Mouse (Mus musculus): ENCODE results near the gene Rbm17. TPM values are rescaled to one million over a fixed set of nuclear protein-coding genes. Genes with fewer than 3 reads are reported as not detected.
"Not testable (repeated sequence)": the region's sequence is repeated elsewhere in the genome, so short reads cannot be mapped to it uniquely, and the experiment has no call there.

The Rbm17 gene
- total and polyA plus RNA-seq, 3 experiments = 199 to 405 (median 239) TPM

DNA sequence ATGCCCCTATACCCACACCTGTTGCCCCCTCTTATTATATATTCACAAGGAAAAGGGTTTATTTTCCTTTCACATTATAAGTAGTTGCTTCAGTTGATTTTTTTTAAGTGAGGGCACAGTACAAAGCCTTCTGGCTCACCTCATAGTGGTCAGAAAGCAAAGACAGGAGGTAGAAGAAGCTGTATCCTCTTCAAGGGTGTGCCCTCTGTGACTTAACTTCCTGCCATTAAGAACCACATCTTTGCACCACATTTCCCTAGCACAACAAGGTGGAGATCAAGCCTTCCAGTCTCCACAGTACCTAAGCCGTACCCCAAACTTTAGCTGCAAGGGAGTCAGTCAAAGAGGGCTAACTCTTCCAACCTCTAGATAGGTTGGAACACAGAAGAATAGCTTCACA lies 61.8 kb downstream of the Rbm17 start:
- peaks cover 0 to 28% of the 10 kb centered on the region in 2 experiments; a peak in 3 of 4 replicates for H3K4me1 ChIP-seq (ENCODE audit: control insufficient read depth in 1 of 2, insufficient read depth in 2 of 2)
- DNase-seq (ENCODE audit: extremely low read depth) = no peak
- no peak overlapping the region for H3K4me2 ChIP-seq (ENCODE audit: insufficient read depth, low read depth, poor library complexity, severe bottlenecking)
- dilution Hi-C loops (cut with MboI; ENCODE audit: extremely low pct_ligation_motif_present, extremely low pct_unique_long_range_greater_than_20kb, low sequenced_read_pairs) (no loop called here), in situ Hi-C loops (cut with MboI; ENCODE audit: low pct_ligation_motif_present, low pct_unique_long_range_greater_than_20kb, low sequenced_read_pairs) (no loop called here)
- no peak overlapping the region for H3K9ac ChIP-seq (ENCODE audit: insufficient read depth, low read depth)
- no peak overlapping the region for H3K27ac ChIP-seq (ENCODE audit: insufficient read depth, low read depth)
- peaks cover 0 to 47% of the 10 kb centered on the region in 2 experiments for H3K36me3 ChIP-seq (replicated peaks in 1 of 2; ENCODE audit: control insufficient read depth in 1 of 2, insufficient read depth in 1 of 2, low read length in 1 of 2)
- H3K9me3 ChIP-seq (replicated peaks; ENCODE audit: low read length) = peaks cover 2% of the 10 kb centered on the region
- no peaks in the 10 kb centered on the region for H3K79me2 ChIP-seq (replicated peaks; ENCODE audit: control insufficient read depth, extremely low read depth, insufficient read depth, poor library complexity, severe bottlenecking)
- H3K27me3 ChIP-seq (replicated peaks) = no peaks in the 10 kb centered on the region
- no peak for TF ChIP-seq JUN (IDR thresholded peaks at IDR 0.05; ENCODE audit: insufficient read depth, low read depth, low read length)
- no peak for TF ChIP-seq ZC3H11A (IDR thresholded peaks at IDR 0.05; ENCODE audit: low read depth, low read length)
- TF ChIP-seq E2F4 (IDR thresholded peaks at IDR 0.05; ENCODE audit: insufficient replicate concordance, low read depth, low read length) = no peak
- TF ChIP-seq ZNF384 (IDR thresholded peaks at IDR 0.05; ENCODE audit: low read depth, low read length) = no peak
- no peak for TF ChIP-seq ETS1 (conservative IDR thresholded peaks at IDR 0.05; ENCODE audit: low read depth, low read length)
- no peak for TF ChIP-seq POLR2A (IDR thresholded peaks at IDR 0.05; ENCODE audit: low read depth, low read length)
- TF ChIP-seq HCFC1 (IDR thresholded peaks at IDR 0.05; ENCODE audit: low read depth, low read length) = no peak
- no peak for TF ChIP-seq BHLHE40 (IDR thresholded peaks at IDR 0.05; ENCODE audit: low read depth, low read length)
- TF ChIP-seq RCOR1 (conservative IDR thresholded peaks at IDR 0.05; ENCODE audit: low read depth, low read length) = no peak
- TF ChIP-seq MXI1 (IDR thresholded peaks at IDR 0.05; ENCODE audit: low read depth, low read length) = no peak
- no peak for TF ChIP-seq ZKSCAN1 (IDR thresholded peaks at IDR 0.05; ENCODE audit: borderline replicate concordance, low read depth, low read length)
- no peak for TF ChIP-seq KAT2A (IDR thresholded peaks at IDR 0.05; ENCODE audit: insufficient replicate concordance, low read length)
- TF ChIP-seq ELF1 (IDR thresholded peaks at IDR 0.05; ENCODE audit: low read depth, low read length) = no peak
- no peak for TF ChIP-seq JUND (conservative IDR thresholded peaks at IDR 0.05; ENCODE audit: low read depth, low read length)
- TF ChIP-seq USF1 (IDR thresholded peaks at IDR 0.05; ENCODE audit: low read depth, low read length) = no peak
- no peak for TF ChIP-seq NRF1 (IDR thresholded peaks at IDR 0.05; ENCODE audit: low read depth, low read length)
- no peak overlapping the region for H3K4me3 ChIP-seq (replicated peaks in 1 of 3; ENCODE audit: low read depth in 2 of 3, low read length in 2 of 3, poor library complexity in 1 of 3)

DNA sequence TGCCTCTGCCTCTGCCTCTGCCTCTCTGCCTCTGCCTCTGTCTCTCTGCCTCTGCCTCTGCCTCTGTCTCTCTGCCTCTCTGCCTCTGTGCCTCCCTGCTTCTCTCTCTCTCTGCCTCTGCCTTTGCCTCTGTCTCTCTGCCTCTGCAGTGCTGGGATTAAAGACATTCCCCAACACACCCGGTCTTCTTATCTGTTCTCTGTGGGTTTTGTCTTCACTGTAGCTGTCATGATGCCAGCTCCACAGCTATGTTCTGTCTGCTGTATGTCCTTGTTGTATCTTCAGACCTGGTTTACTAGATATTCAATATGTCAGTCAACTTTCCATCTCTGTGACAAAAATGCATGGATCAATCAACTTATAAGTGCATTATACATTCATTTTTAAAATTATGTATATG lies 62.4 kb downstream of the Rbm17 start:
- Histone ChIP-seq H3K4me1 (ENCODE audit: control insufficient read depth in 1 of 2, insufficient read depth in 2 of 2) (peaks cover 0 to 28% of the 10 kb centered on the region in 2 experiments; a peak in 3 of 4 replicates), H3K36me3 (replicated peaks in 1 of 2; ENCODE audit: control insufficient read depth in 1 of 2, insufficient read depth in 1 of 2, low read length in 1 of 2) (peaks cover 0 to 43% of the 10 kb centered on the region in 2 experiments)
- H3K27me3 ChIP-seq (replicated peaks); H3K4me2 ChIP-seq (ENCODE audit: insufficient read depth, low read depth, poor library complexity, severe bottlenecking); in situ Hi-C loops (cut with MboI; ENCODE audit: low pct_ligation_motif_present, low pct_unique_long_range_greater_than_20kb, low sequenced_read_pairs); H3K9ac ChIP-seq (ENCODE audit: insufficient read depth, low read depth); H3K79me2 ChIP-seq (replicated peaks; ENCODE audit: control insufficient read depth, extremely low read depth, insufficient read depth, poor library complexity, severe bottlenecking); dilution Hi-C loops (cut with MboI; ENCODE audit: extremely low pct_ligation_motif_present, extremely low pct_unique_long_range_greater_than_20kb, low sequenced_read_pairs); H3K9me3 ChIP-seq (replicated peaks; ENCODE audit: low read length); DNase-seq (ENCODE audit: extremely low read depth); H3K27ac ChIP-seq (ENCODE audit: insufficient read depth, low read depth); H3K4me3 ChIP-seq (replicated peaks in 1 of 3; ENCODE audit: low read depth in 2 of 3, low read length in 2 of 3, poor library complexity in 1 of 3): not testable (repeated sequence)

Measured in CH12.LX (cell line).